Mouse (Mus musculus) myocyte (in vitro differentiated cells): Measurements from ENCODE around the gene Gm3532. TPM values are rescaled to one million over a fixed set of nuclear protein-coding genes. Genes with fewer than 3 reads are reported as not detected.
"Not testable (repeated sequence)": the region's sequence is repeated elsewhere in the genome, so short reads cannot be mapped to it uniquely, and the experiment has no call there.

Experiments used
- H3K27me3 ChIP-seq: one replicate; pipeline ENCODE4 v1.6.1; 2011; ENCODE audit not compliant: control insufficient read depth, insufficient read depth, insufficient read length
- H3K36me3 ChIP-seq: one replicate; pipeline ENCODE4 v1.6.1; 2011; ENCODE audit not compliant: control insufficient read depth, insufficient read depth
- H3K4me2 ChIP-seq: one replicate; pipeline ENCODE4 v1.6.1; 2011; ENCODE audit warnings: low read depth, control low read depth
- H3K4me3 ChIP-seq: one replicate; pipeline ENCODE4 v1.5.1; 2011; ENCODE audit warnings: mild to moderate bottlenecking, control low read depth, moderate library complexity
- H3K79me2 ChIP-seq: one replicate; pipeline ENCODE4 v1.6.1; 2011; ENCODE audit not compliant: control insufficient read depth, insufficient read depth
- H3ac ChIP-seq: one replicate; pipeline ENCODE4 v1.6.1; 2011; ENCODE audit not compliant: control insufficient read depth, insufficient read length
- polyA plus RNA-seq: library from polyadenylated mRNA; unstranded; fragments of >200 nt; fragmentation: generic; extraction: Trizol; gene quantifications from one replicate; pipeline ENCODE4 v1.2.1, GENCODE M21; 2012; ENCODE audit warnings: missing spikeins

The Gm3532 gene
- not detected for polyA plus RNA-seq

- not testable (repeated sequence) for H3ac ChIP-seq, H3K4me3 ChIP-seq, H3K79me2 ChIP-seq, H3K36me3 ChIP-seq, H3K4me2 ChIP-seq, H3K27me3 ChIP-seq
Observed at GRCm38 (mm10) chr14:5538196-5538595, at the start of gene Gm3532. Gm3532 (plus strand) TSS chr14:5538496.

GRCm38 (mm10) chr14:5501374-5501773 is 36.9 kb upstream of the Gm3532 start, which contains the start of gene Gm3488:
Gm3488 (plus strand) TSS chr14:5501674.
- not testable (repeated sequence) for H3K27me3 ChIP-seq, H3K4me3 ChIP-seq, H3K79me2 ChIP-seq

More at GRCm38 (mm10) chr14:5501374-5501773, 36.9 kb upstream of the Gm3532 start, which contains the start of gene Gm3488:
- H3K4me2 ChIP-seq, H3ac ChIP-seq, H3K36me3 ChIP-seq: not testable (repeated sequence)

Other genes with a start within 250 kb of the Gm3532 start
- gene Gm3542, start 203.6 kb upstream of the Gm3532 start, polyA plus RNA-seq = not detected
- not detected for gene Gm3500, start 149.4 kb upstream of the Gm3532 start, polyA plus RNA-seq
- gene Gm3194, start 83.0 kb upstream of the Gm3532 start, polyA plus RNA-seq = not detected
- gene Gm8246, start 60.7 kb upstream of the Gm3532 start, polyA plus RNA-seq = not detected
- not detected for gene Gm3187, start 54.3 kb upstream of the Gm3532 start, polyA plus RNA-seq
- gene Gm3488, start 36.8 kb upstream of the Gm3532 start, polyA plus RNA-seq = not detected
- gene Gm8265, start 94.5 kb downstream of the Gm3532 start, polyA plus RNA-seq = not detected
- gene Gm9603, start 149.0 kb downstream of the Gm3532 start, polyA plus RNA-seq = not detected
- gene Gm3373, start 203.1 kb downstream of the Gm3532 start, polyA plus RNA-seq = not detected